ENCODE assay signal across 26 mouse cellular contexts in genomic region chr4:84177827-84178226, GRCm38 (mm10).
DNase-seq lines count a peak whose midpoint lies in the region; ATAC-seq lines count a peak whose summit lies in the region.
"Had no signal": no experiment of that assay in that cellular context is flagged by ENCODE, and none has a peak within 500 bp of the region (broad histone marks: within the 10 kb centered on the region; RNA-seq: fewer than 3 reads in every experiment).

No protein-coding gene starts in this region.

- no peaks in the 10 kb centered on the region for H3K27me3 ChIP-seq in forebrain, embryonic 13.5 days
- H3K27me3 ChIP-seq in forebrain, embryonic 15.5 days, result no peaks in the 10 kb centered on the region
- peaks cover 40% of the 10 kb centered on the region for H3K27me3 ChIP-seq in midbrain, embryonic 13.5 days
- H3K27me3 ChIP-seq in midbrain, embryonic 15.5 days (replicated peaks), result peaks cover 14% of the 10 kb centered on the region; the same call in 1 of the 2 replicates
- no peaks in the 10 kb centered on the region for H3K27me3 ChIP-seq in forebrain, embryonic 16.5 days (replicated peaks; ENCODE audit: control insufficient read depth, insufficient read depth, low read length)
- H3K27me3 ChIP-seq: embryonic facial prominence, embryonic 12.5 days; heart, embryonic 13.5 days; limb, embryonic 12.5 days; liver, embryonic 15.5 days had no signal

- H3K4me1 ChIP-seq in forebrain, embryonic 13.5 days, result peaks cover 12% of the 10 kb centered on the region
- H3K4me1 ChIP-seq in forebrain, embryonic 15.5 days, result peaks cover 6% of the 10 kb centered on the region
- H3K4me1 ChIP-seq in midbrain, embryonic 13.5 days (replicated peaks), result peaks cover 17% of the 10 kb centered on the region
- H3K4me1 ChIP-seq in midbrain, embryonic 15.5 days, result peaks cover 7% of the 10 kb centered on the region
- H3K4me1 ChIP-seq in forebrain, embryonic 16.5 days (replicated peaks; ENCODE audit: control insufficient read depth, insufficient read depth, low read length), result peaks cover 3% of the 10 kb centered on the region; the same call in 1 of the 2 replicates
- H3K4me1 ChIP-seq: liver, embryonic 15.5 days had no signal

- no peak overlapping the region for H3K27ac ChIP-seq in forebrain, embryonic 13.5 days
- H3K27ac ChIP-seq in forebrain, embryonic 15.5 days (replicated peaks), result no peak overlapping the region
- H3K27ac ChIP-seq in midbrain, embryonic 13.5 days, result no peak overlapping the region
- H3K27ac ChIP-seq in midbrain, embryonic 15.5 days, result no peak overlapping the region
- no peak overlapping the region for H3K27ac ChIP-seq in forebrain, embryonic 16.5 days (ENCODE audit: low read length)
- H3K27ac ChIP-seq: embryonic facial prominence, embryonic 12.5 days; heart, embryonic 13.5 days; left cerebral cortex, adult 2 months; limb, embryonic 12.5 days; liver, embryonic 15.5 days; midbrain, embryonic 12.5 days had no signal

- 0 out of 2 replicates have a peak, but pooled peaks cover 4% of the 10 kb centered on the region for H3K9me3 ChIP-seq in forebrain, embryonic 13.5 days (replicated peaks)
- no peaks in the 10 kb centered on the region for H3K9me3 ChIP-seq in forebrain, embryonic 15.5 days
- H3K9me3 ChIP-seq in midbrain, embryonic 13.5 days, result no peaks in the 10 kb centered on the region
- H3K9me3 ChIP-seq in midbrain, embryonic 15.5 days, result no peaks in the 10 kb centered on the region
- H3K9me3 ChIP-seq in forebrain, embryonic 16.5 days (ENCODE audit: control insufficient read depth, low read length), result no peaks in the 10 kb centered on the region
- H3K9me3 ChIP-seq: embryonic facial prominence, embryonic 12.5 days; heart, embryonic 13.5 days; limb, embryonic 12.5 days; liver, embryonic 15.5 days; midbrain, embryonic 12.5 days had no signal

- H3K36me3 ChIP-seq in forebrain, embryonic 13.5 days (ENCODE audit: poor library complexity, severe bottlenecking), result no peaks in the 10 kb centered on the region
- H3K36me3 ChIP-seq in forebrain, embryonic 15.5 days, result no peaks in the 10 kb centered on the region
- H3K36me3 ChIP-seq in midbrain, embryonic 13.5 days, result no peaks in the 10 kb centered on the region
- no peaks in the 10 kb centered on the region for H3K36me3 ChIP-seq in midbrain, embryonic 15.5 days (replicated peaks)
- no peaks in the 10 kb centered on the region for H3K36me3 ChIP-seq in forebrain, embryonic 16.5 days (ENCODE audit: control insufficient read depth, insufficient read depth)
- H3K36me3 ChIP-seq: embryonic facial prominence, embryonic 12.5 days; heart, embryonic 13.5 days; limb, embryonic 12.5 days; liver, embryonic 15.5 days; midbrain, embryonic 12.5 days had no signal

- WGBS in forebrain, embryonic 13.5 days, result 6% methylated on average over 3 of the region's 3 CpGs
- 6% methylated on average over 3 of the region's 3 CpGs for WGBS in forebrain, embryonic 15.5 days
- 8% methylated on average over 3 of the region's 3 CpGs for WGBS in midbrain, embryonic 13.5 days
- 12% methylated on average over 3 of the region's 3 CpGs for WGBS in midbrain, embryonic 15.5 days
- WGBS in forebrain, embryonic 16.5 days, result 10% methylated on average over 3 of the region's 3 CpGs

- DNase-seq in layer of hippocampus, postnatal 10 days (ENCODE audit: low spot score in 2 of 2), result no peak
- DNase-seq: adrenal gland, postnatal 14 days; cerebellum, adult 11-12 months; cerebellum, adult 9-11 months; embryo, embryonic 11 days; heart, postnatal 10 days; kidney, adult 8-10 months; kidney, postnatal 10 days; lung, embryonic 14.5 days; lung, postnatal 14 days; thymus, adult 2 months; thymus, postnatal 36 days had no signal

- peak; percentile 45; the same call in 1 of the 2 replicates for ATAC-seq in forebrain, embryonic 13.5 days
- ATAC-seq in forebrain, embryonic 15.5 days (replicated peaks), result no peak
- peak; percentile 57; the same call in 1 of the 2 replicates for ATAC-seq in midbrain, embryonic 13.5 days
- no peak for ATAC-seq in midbrain, embryonic 15.5 days (replicated peaks)
- ATAC-seq in forebrain, embryonic 16.5 days, result 0 out of 2 replicates have a peak, but pooled peaks have one; percentile 23
- ATAC-seq in CD4-positive, CD25-positive, alpha-beta regulatory T cell, adult 4 months, result no peak
- ATAC-seq: intestine, embryonic 16.5 days had no signal

- H3K4me2 ChIP-seq in forebrain, embryonic 13.5 days, result no peak overlapping the region
- H3K4me2 ChIP-seq in forebrain, embryonic 15.5 days (replicated peaks), result no peak overlapping the region
- H3K4me2 ChIP-seq in midbrain, embryonic 13.5 days (replicated peaks), result no peak overlapping the region
- H3K4me2 ChIP-seq in midbrain, embryonic 15.5 days, result no peak overlapping the region
- H3K4me2 ChIP-seq in forebrain, embryonic 16.5 days (ENCODE audit: low read length), result no peak overlapping the region
- H3K4me2 ChIP-seq: embryonic facial prominence, embryonic 12.5 days; heart, embryonic 13.5 days; limb, embryonic 12.5 days; liver, embryonic 15.5 days; lung, embryonic 14.5 days; midbrain, embryonic 12.5 days had no signal

- no peak overlapping the region for H3K4me3 ChIP-seq in forebrain, embryonic 13.5 days
- no peak overlapping the region for H3K4me3 ChIP-seq in forebrain, embryonic 15.5 days
- no peak overlapping the region for H3K4me3 ChIP-seq in midbrain, embryonic 13.5 days (replicated peaks)
- no peak overlapping the region for H3K4me3 ChIP-seq in midbrain, embryonic 15.5 days
- H3K4me3 ChIP-seq in forebrain, embryonic 16.5 days (replicated peaks; ENCODE audit: low read length), result no peak overlapping the region
- H3K4me3 ChIP-seq: embryonic facial prominence, embryonic 12.5 days; heart, embryonic 13.5 days; left cerebral cortex, adult 2 months; limb, embryonic 12.5 days; liver, embryonic 15.5 days; midbrain, embryonic 12.5 days; myocyte had no signal

- H3K9ac ChIP-seq in forebrain, embryonic 13.5 days, result no peak overlapping the region
- H3K9ac ChIP-seq in forebrain, embryonic 15.5 days (replicated peaks), result no peak overlapping the region
- no peak overlapping the region for H3K9ac ChIP-seq in midbrain, embryonic 13.5 days (replicated peaks)
- H3K9ac ChIP-seq in midbrain, embryonic 15.5 days, result no peak overlapping the region
- H3K9ac ChIP-seq in forebrain, embryonic 16.5 days (replicated peaks; ENCODE audit: low read depth, low read length), result no peak overlapping the region
- H3K9ac ChIP-seq: embryonic facial prominence, embryonic 12.5 days; heart, embryonic 13.5 days; limb, embryonic 12.5 days; liver, embryonic 15.5 days; lung, embryonic 14.5 days; midbrain, embryonic 12.5 days had no signal

Comparison
In these comparisons a context has a peak if more than half of its experiments do, and no peak if none do; other contexts are left out.
1. ATAC-seq: peak in forebrain, embryonic 13.5 days (single experiment), midbrain, embryonic 13.5 days (single experiment) and forebrain, embryonic 16.5 days (single experiment); none in forebrain, embryonic 15.5 days (single experiment), midbrain, embryonic 15.5 days (single experiment) and CD4-positive, CD25-positive, alpha-beta regulatory T cell, adult 4 months (single experiment).